Mouse (Mus musculus) intestine, postnatal 0 days (tissue): ENCODE results near the gene Zkscan14. TPM values are rescaled to one million over a fixed set of nuclear protein-coding genes. Genes with fewer than 3 reads are reported as not detected.

Source experiments
- ATAC-seq: fragments of 200-750 bp; cut with Nextera tagmentation; 2 replicates; pipeline ENCODE4 v1.8.0; 2017; ENCODE audit warnings: mild to moderate bottlenecking, moderate TSS enrichment, moderate library complexity
- H3K27ac ChIP-seq: fragments of 300-500 bp; sonication (generic); 2 replicates; pipeline ENCODE4 v1.5.1; 2014; ENCODE audit warnings: mild to moderate bottlenecking, low read depth, low read length, moderate library complexity
- H3K27me3 ChIP-seq: fragments of 300-500 bp; sonication (generic); replicated peaks from 2 replicates; pipeline ENCODE4 v1.6.1; 2014; ENCODE audit warnings: low read length, mixed read lengths; ENCODE audit not compliant: control insufficient read depth, insufficient read depth
- H3K36me3 ChIP-seq: fragments of 300-500 bp; sonication (generic); 2 replicates; pipeline ENCODE4 v1.6.1; 2014; ENCODE audit warnings: mild to moderate bottlenecking, moderate library complexity; ENCODE audit not compliant: control insufficient read depth, insufficient read depth
- H3K4me1 ChIP-seq: fragments of 300-500 bp; sonication (generic); replicated peaks from 2 replicates; pipeline ENCODE4 v1.6.1; 2014; ENCODE audit warnings: antibody characterized with exemption, low read length, mixed read lengths; ENCODE audit not compliant: control insufficient read depth, insufficient read depth
- H3K4me2 ChIP-seq: fragments of 300-500 bp; sonication (generic); replicated peaks from 2 replicates; pipeline ENCODE4 v1.6.1; 2014; ENCODE audit warnings: low read depth, mild to moderate bottlenecking, moderate library complexity
- H3K4me3 ChIP-seq: fragments of 300-500 bp; sonication (generic); 2 replicates; pipeline ENCODE4 v1.5.1; 2014; ENCODE audit warnings: low read depth, low read length
- H3K9ac ChIP-seq: fragments of 300-500 bp; sonication (generic); 2 replicates; pipeline ENCODE4 v1.6.1; 2014; ENCODE audit warnings: mild to moderate bottlenecking, low read depth, low read length
- H3K9me3 ChIP-seq: fragments of 300-500 bp; sonication (generic); 2 replicates; pipeline ENCODE4 v1.6.1; 2016; ENCODE audit warnings: mixed run types; ENCODE audit not compliant: control insufficient read depth
- CTCF ChIP-seq: sonication (generic); IDR thresholded peaks from 2 replicates; pipeline ENCODE4 v1.5.1; 2016; ENCODE audit warnings: low read depth, mild to moderate bottlenecking, control low read depth, antibody characterized with exemption, moderate library complexity
- WGBS: fragments of 180-500 bp; shearing (Covaris S2); extraction: QIAGEN DNeasy Blood & Tissue Kit; methylation state at CpG from one replicate; pipeline ENCODE4 v1.1.7; 2014; 5-methylcytosine and 5-hydroxymethylcytosine counted together
- polyA plus RNA-seq: library from polyadenylated mRNA; unstranded; fragments of >200 nt; fragmentation: Nextera tagmentation; extraction: Ambion mirVana; gene quantifications from 2 replicates; pipeline ENCODE4 v1.2.1, GENCODE M21; 2015

The Zkscan14 gene
- polyA plus RNA-seq, 1 experiment from 2014 or later = 9.8 TPM

DNA sequence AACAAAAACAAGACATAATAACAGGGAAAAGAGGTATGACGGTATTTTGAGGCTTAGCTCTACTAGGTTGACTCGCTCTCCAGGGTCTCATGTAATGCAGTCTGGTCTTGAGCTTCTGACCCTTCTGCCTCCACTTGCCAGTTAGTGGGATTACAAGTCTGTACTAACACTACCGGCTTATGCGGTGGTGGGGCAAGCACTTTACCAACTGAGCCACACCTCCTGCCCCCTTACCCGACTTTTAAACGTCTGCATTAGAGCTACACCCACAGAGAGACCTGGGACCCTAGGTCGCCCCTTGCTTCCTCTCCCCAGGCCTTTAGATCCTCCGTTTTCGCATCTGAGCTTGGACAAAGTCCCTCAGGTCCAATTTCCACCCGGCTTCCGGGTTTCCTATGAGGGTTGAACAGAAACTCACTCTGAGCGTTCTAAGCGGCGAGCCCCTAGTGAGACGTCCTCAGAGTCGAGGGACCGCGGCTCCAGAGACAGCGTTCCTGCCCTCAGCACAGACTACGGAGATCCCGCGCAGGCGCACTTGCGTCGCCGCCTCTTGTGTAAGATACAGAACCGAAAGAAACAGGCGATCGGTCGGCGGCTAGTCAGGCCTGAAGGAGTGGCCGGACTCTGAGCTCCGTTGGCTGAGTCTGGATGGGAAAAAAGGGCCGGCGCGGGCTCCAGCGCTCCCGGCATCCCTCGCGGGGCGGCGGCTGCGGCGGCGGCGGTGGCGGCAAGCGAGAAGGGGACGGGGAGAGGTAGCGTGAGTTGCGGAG is 34.9 kb downstream of the Zkscan14 start, which contains the start of the genes Ptcd1 and Cpsf4:
TSS of gene Ptcd1 (minus strand) at position 573 of the 770 bp plus-strand sequence.
TSS of gene Cpsf4 (plus strand) at position 678 of the 770 bp plus-strand sequence.
- ATAC-seq = peak; percentile 96
- Histone ChIP-seq H3K27me3 (no peaks in the 10 kb centered on the region), H3K4me1 (no peaks in the 10 kb centered on the region)

GRCm38 (mm10) chr5:145165184-145165583 is 36.5 kb downstream of the Zkscan14 start:
- TF ChIP-seq CTCF = no peak
- H3K27ac ChIP-seq = peak overlapping the region; percentile 35; the same call in 1 of the 2 replicates

More for the DNA sequence above, 34.9 kb downstream of the Zkscan14 start, which contains the start of the genes Ptcd1 and Cpsf4:
- Histone ChIP-seq H3K4me2 (peak within 1 kb of the TSS; percentile 82), H3K36me3 (peaks cover 24% of the 10 kb centered on the region), H3K9ac (peak within 1 kb of the TSS; percentile 95), H3K27ac (peak within 1 kb of the TSS; percentile 68), H3K4me3 (peak within 1 kb of the TSS; percentile 86), H3K9me3 (no peaks in the 10 kb centered on the region)
- under 1% methylated on average over 51 of the region's 51 CpGs for WGBS
- TF ChIP-seq CTCF = 0 out of 2 replicates have a peak, but pooled peaks have one; percentile 4

DNA sequence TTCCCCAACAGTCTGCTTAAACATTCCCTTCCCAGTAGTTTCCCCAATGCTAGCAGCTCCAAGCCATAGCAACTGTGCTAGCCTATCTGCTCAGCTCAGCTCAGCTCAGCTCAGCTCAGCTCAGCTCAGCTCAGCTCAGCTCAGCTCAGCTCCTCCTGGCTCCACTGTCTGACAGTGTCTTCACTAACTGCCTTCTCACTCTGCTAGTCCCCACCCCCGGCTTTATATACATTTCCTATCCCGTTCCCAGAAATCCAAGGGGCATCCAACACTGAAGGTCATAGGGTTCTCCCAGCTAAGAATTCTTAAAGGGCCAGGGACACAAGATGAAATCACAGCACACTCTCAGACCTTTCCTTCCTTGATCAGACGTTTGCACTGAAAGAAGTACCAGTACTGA is 37.0 kb downstream of the Zkscan14 start:
- Histone ChIP-seq H3K27ac (0 out of 2 replicates have a peak overlapping the region, but pooled peaks have one; percentile 35), H3K36me3 (peaks cover 30% of the 10 kb centered on the region), H3K4me1 (no peaks in the 10 kb centered on the region), H3K9me3 (no peaks in the 10 kb centered on the region), H3K27me3 (no peaks in the 10 kb centered on the region), H3K9ac (no peak overlapping the region), H3K4me2 (no peak overlapping the region), H3K4me3 (no peak overlapping the region)
- WGBS = 36% methylated on average over 3 of the region's 3 CpGs
- no peak for TF ChIP-seq CTCF
- no peak for ATAC-seq

More at GRCm38 (mm10) chr5:145165184-145165583, 36.5 kb downstream of the Zkscan14 start:
- no peaks in the 10 kb centered on the region for H3K4me1 ChIP-seq
- ATAC-seq = no peak
- H3K4me2 ChIP-seq = no peak overlapping the region
- peaks cover 26% of the 10 kb centered on the region for H3K36me3 ChIP-seq
- no peak overlapping the region for H3K9ac ChIP-seq
- no peaks in the 10 kb centered on the region for H3K27me3 ChIP-seq
- H3K9me3 ChIP-seq = no peaks in the 10 kb centered on the region
- H3K4me3 ChIP-seq = no peak overlapping the region
- 83% methylated on average over 15 of the region's 15 CpGs for WGBS

DNA sequence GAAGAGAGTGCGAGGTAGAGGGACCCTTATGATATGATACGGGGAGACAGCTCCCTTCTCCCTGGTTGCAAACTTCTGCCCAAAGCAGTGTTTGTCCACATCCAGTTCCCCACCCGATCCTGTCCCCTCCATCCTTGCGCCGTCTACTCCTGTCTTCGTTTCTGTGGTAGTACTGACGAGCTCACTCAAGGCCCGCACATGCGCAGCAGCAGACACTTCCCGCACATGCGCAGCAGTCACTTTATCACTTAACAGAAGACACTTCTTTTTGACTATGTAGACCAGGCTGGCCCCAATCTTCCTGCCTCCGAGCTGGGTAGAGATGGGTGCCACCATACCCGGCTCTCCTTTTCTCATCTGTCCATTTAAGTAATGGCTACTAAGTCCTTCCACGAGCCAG is 40.3 kb downstream of the Zkscan14 start:
- Histone ChIP-seq H3K9ac (no peak overlapping the region), H3K9me3 (no peaks in the 10 kb centered on the region), H3K36me3 (peaks cover 57% of the 10 kb centered on the region), H3K4me3 (no peak overlapping the region), H3K4me2 (no peak overlapping the region), H3K4me1 (no peaks in the 10 kb centered on the region), H3K27ac (no peak overlapping the region), H3K27me3 (no peaks in the 10 kb centered on the region)
- 94% methylated on average over 14 of the region's 14 CpGs for WGBS
- TF ChIP-seq CTCF = no peak
- no peak for ATAC-seq

DNA sequence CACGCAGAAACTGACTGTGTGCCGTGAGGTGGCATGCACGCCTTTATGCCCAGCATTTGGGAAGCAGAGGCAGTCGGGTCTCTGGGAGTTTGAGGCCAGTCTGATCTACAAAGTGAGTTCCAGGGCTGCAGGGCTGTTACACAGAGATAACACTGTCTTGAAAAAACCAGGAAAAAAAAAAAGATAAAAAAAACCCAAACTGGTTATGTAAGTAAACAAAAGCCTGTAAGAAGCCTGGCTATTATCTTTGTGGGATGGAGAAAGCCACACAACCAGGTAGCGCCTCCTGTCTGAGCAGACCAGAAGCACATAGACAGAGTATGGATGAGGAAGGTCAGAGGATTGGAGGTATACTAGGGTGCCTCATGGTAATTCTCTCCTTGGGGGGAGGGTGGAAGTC is 49.0 kb downstream of the Zkscan14 start:
- Histone ChIP-seq H3K27ac (no peak overlapping the region), H3K4me2 (no peak overlapping the region), H3K4me1 (no peaks in the 10 kb centered on the region), H3K4me3 (no peak overlapping the region), H3K9ac (no peak overlapping the region), H3K27me3 (no peaks in the 10 kb centered on the region), H3K9me3 (no peaks in the 10 kb centered on the region), H3K36me3 (peaks cover 91% of the 10 kb centered on the region)
- no peak for TF ChIP-seq CTCF
- whole genome bisulfite sequencing = 82% methylated on average over 5 of the region's 5 CpGs
- no peak for ATAC-seq

DNA sequence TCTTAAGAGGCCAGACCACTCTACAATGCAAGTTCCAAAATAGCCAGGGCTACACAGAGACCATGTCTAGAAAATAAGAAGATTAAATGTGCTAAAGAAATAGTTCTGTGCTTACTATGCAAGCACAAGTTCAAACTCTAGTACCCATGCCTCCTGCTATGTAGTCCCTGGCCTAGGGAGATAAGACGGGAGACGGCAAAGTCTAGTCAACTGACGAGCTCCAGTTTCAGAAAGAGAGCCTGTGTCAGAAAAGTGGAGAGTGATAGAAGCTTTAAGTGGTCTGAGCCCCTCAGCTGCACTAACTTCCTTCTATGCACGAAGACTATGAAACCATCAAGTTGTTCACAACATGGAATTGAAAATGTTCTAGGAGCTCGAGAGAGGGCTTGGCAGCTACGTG is 52.4 kb downstream of the Zkscan14 start:
- H3K4me1 ChIP-seq = no peaks in the 10 kb centered on the region
- no peak overlapping the region for H3K4me2 ChIP-seq
- no peak for TF ChIP-seq CTCF
- ATAC-seq = no peak
- H3K36me3 ChIP-seq = peaks cover 95% of the 10 kb centered on the region
- H3K4me3 ChIP-seq = no peak overlapping the region
- 89% methylated on average over 6 of the region's 6 CpGs for WGBS
- no peaks in the 10 kb centered on the region for H3K9me3 ChIP-seq
- no peaks in the 10 kb centered on the region for H3K27me3 ChIP-seq
- no peak overlapping the region for H3K27ac ChIP-seq
- no peak overlapping the region for H3K9ac ChIP-seq
